Mouse (Mus musculus) liver, embryonic 14.5 days (tissue): ENCODE data around the gene Nop53. TPM values are rescaled to one million over a fixed set of nuclear protein-coding genes. Genes with fewer than 3 reads are reported as not detected.

ENCODE experiments used
- ATAC-seq: fragments of 200-750 bp; cut with Nextera tagmentation; 2 replicates; pipeline ENCODE4 v1.8.0; 2017; ENCODE audit warnings: moderate number of reproducible peaks, mild to moderate bottlenecking, moderate library complexity; ENCODE audit not compliant: insufficient read depth
- DNase-seq, 3 experiments: peaks; one replicate each; pipeline ENCODE4 v3.0.0-alpha.2; 2012 to 2013; ENCODE audit warnings: low read depth in 3 of 3, low spot score in 3 of 3
- H3K27ac ChIP-seq: fragments of 300-500 bp; sonication (generic); 2 replicates; pipeline ENCODE4 v1.5.1; 2014; ENCODE audit warnings: moderate library complexity, mild to moderate bottlenecking, control low read depth, inconsistent platforms
- H3K27me3 ChIP-seq: fragments of 300-500 bp; sonication (generic); 2 replicates; pipeline ENCODE4 v1.6.1; 2014; ENCODE audit warnings: mild to moderate bottlenecking, low read length, moderate library complexity; ENCODE audit not compliant: control insufficient read depth, insufficient read depth
- H3K36me3 ChIP-seq: fragments of 300-500 bp; sonication (generic); replicated peaks from 2 replicates; pipeline ENCODE4 v1.6.1; 2014; ENCODE audit warnings: low read depth; ENCODE audit not compliant: control insufficient read depth, insufficient read depth
- H3K4me1 ChIP-seq, 2 experiments: fragments of 200-500 bp in 1 of 2; fragments of 300-500 bp in 1 of 2; sonication (generic) in 1 of 2; replicated peaks; 2 replicates each; pipeline ENCODE4 v1.6.1; 2012 to 2014; ENCODE audit warnings: antibody characterized with exemption in 1 of 2, inconsistent platforms in 1 of 2, low read length in 1 of 2; ENCODE audit not compliant: control insufficient read depth in 2 of 2, insufficient read depth in 2 of 2
- H3K4me2 ChIP-seq: fragments of 300-500 bp; sonication (generic); 2 replicates; pipeline ENCODE4 v1.6.1; 2014; ENCODE audit warnings: low read depth, mild to moderate bottlenecking, control low read depth, moderate library complexity
- H3K4me3 ChIP-seq, 2 experiments: fragments of 200-500 bp in 1 of 2; fragments of 300-500 bp in 1 of 2; sonication (generic) in 1 of 2; 2 replicates each; pipeline ENCODE4 v1.5.1; 2012 to 2014; ENCODE audit warnings: low read depth in 2 of 2, low read length in 2 of 2, mild to moderate bottlenecking in 2 of 2, control low read depth in 1 of 2, inconsistent platforms in 1 of 2, moderate library complexity in 1 of 2; ENCODE audit not compliant: insufficient read depth in 1 of 2
- H3K9ac ChIP-seq: fragments of 300-500 bp; sonication (generic); replicated peaks from 2 replicates; pipeline ENCODE4 v1.6.1; 2014; ENCODE audit warnings: mild to moderate bottlenecking, control low read depth, moderate library complexity
- H3K9me3 ChIP-seq: fragments of 300-500 bp; sonication (generic); 2 replicates; pipeline ENCODE4 v1.6.1; 2016; ENCODE audit warnings: low read length, mixed read lengths; ENCODE audit not compliant: control insufficient read depth
- CTCF ChIP-seq: IDR thresholded peaks from 2 replicates; pipeline ENCODE4 v1.5.1; 2016; ENCODE audit warnings: antibody characterized with exemption, low read depth, control low read depth
- EP300 ChIP-seq: IDR thresholded peaks from 2 replicates; pipeline ENCODE4 v1.6.1; 2016; ENCODE audit warnings: antibody characterized with exemption, low read depth
- WGBS: fragments of 180-500 bp; shearing (Covaris S2); extraction: QIAGEN DNeasy Blood & Tissue Kit; methylation state at CpG from one replicate; pipeline ENCODE4 v1.1.7; 2014; ENCODE audit not compliant: insufficient replicate concordance; 5-methylcytosine and 5-hydroxymethylcytosine counted together
- polyA plus RNA-seq, 2 experiments: library from polyadenylated mRNA; depleted of rRNA in 1 of 2; stranded (reverse) in 1 of 2; unstranded in 1 of 2; fragments of >200 nt; fragmentation: Nextera tagmentation in 1 of 2; extraction: Ambion mirVana in 1 of 2; gene quantifications; 2 replicates each; pipeline versions ENCODE4 v1.2.1 to v1.2.3; 2012 to 2014

Nop53 gene
- polyA plus RNA-seq, 2 experiments, result 56.9 to 75.9 TPM

GRCm38 (mm10) chr7:15975451-15975850 is 29.6 kb upstream of the Nop53 start:
- Histone ChIP-seq H3K4me1 (no peaks in the 10 kb centered on the region), H3K36me3 (peaks cover 7% of the 10 kb centered on the region; the same call in 1 of the 2 replicates), H3K4me2 (no peak overlapping the region), H3K9me3 (no peaks in the 10 kb centered on the region), H3K4me3 (no peak overlapping the region), H3K27ac (no peak overlapping the region), H3K27me3 (no peaks in the 10 kb centered on the region), H3K9ac (no peak overlapping the region)
- 85% methylated on average over 10 of the region's 10 CpGs for WGBS
- DNase-seq (no peak), ATAC-seq (no peak)
- no peak for TF ChIP-seq CTCF
- TF ChIP-seq EP300, result no peak

- no peaks in the 10 kb centered on the region for H3K27me3 ChIP-seq
- H3K27ac ChIP-seq, result no peak overlapping the region
- peaks cover 7% of the 10 kb centered on the region; the same call in 1 of the 2 replicates for H3K36me3 ChIP-seq
- TF ChIP-seq CTCF (peak; percentile 91), EP300 (no peak)
- no peak for ATAC-seq
- 27% methylated on average over 5 of the region's 5 CpGs for WGBS
- no peak overlapping the region for H3K4me3 ChIP-seq
- no peaks in the 10 kb centered on the region for H3K4me1 ChIP-seq
- H3K4me2 ChIP-seq, result no peak overlapping the region
- no peak overlapping the region for H3K9ac ChIP-seq
- peak in 1 of 3 experiments; percentile 33 for DNase-seq
- H3K9me3 ChIP-seq, result no peaks in the 10 kb centered on the region
Observed at GRCm38 (mm10) chr7:15974712-15975111, 28.8 kb upstream of the Nop53 start.

DNA sequence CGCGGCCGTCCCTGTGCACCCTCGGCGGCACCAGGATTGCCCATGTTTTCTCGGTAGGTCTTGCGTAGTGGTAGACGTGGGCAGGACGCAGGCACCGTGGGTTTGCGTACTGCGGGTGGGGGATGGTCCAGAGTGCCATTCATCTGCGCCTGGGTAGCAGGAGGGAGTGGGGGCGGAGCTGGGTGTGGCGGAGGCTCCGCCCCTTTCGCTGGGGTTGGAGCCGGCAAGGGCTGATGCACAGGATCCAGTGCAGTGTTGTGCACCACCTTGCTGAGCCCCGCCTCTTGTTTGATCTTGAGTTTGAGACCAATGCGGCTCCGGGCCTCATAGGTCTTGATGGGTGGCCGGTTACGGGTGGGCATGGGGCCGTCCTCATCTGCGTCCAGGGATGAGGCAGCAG is 26.4 kb upstream of the Nop53 start:
- DNase-seq (no peak), ATAC-seq (no peak)
- Histone ChIP-seq H3K27ac (no peak overlapping the region), H3K4me3 (no peak overlapping the region), H3K36me3 (peaks cover 7% of the 10 kb centered on the region; the same call in 1 of the 2 replicates), H3K9ac (no peak overlapping the region), H3K4me2 (no peak overlapping the region), H3K27me3 (no peaks in the 10 kb centered on the region), H3K4me1 (no peaks in the 10 kb centered on the region), H3K9me3 (no peaks in the 10 kb centered on the region)
- TF ChIP-seq CTCF (no peak), EP300 (no peak)
- WGBS, result 81% methylated on average over 25 of the region's 25 CpGs

- H3K4me3 ChIP-seq, result no peak overlapping the region
- ATAC-seq (no peak), DNase-seq (no peak)
- H3K36me3 ChIP-seq, result peaks cover 4% of the 10 kb centered on the region; the same call in 1 of the 2 replicates
- H3K27me3 ChIP-seq, result no peaks in the 10 kb centered on the region
- H3K9ac ChIP-seq, result no peak overlapping the region
- 64% methylated on average over 3 of the region's 3 CpGs for WGBS
- no peaks in the 10 kb centered on the region for H3K9me3 ChIP-seq
- no peaks in the 10 kb centered on the region for H3K4me1 ChIP-seq
- TF ChIP-seq CTCF (peak; percentile 42), EP300 (no peak)
- no peak overlapping the region for H3K4me2 ChIP-seq
- H3K27ac ChIP-seq, result no peak overlapping the region
Observed at GRCm38 (mm10) chr7:15969674-15970073, 23.8 kb upstream of the Nop53 start.

DNA sequence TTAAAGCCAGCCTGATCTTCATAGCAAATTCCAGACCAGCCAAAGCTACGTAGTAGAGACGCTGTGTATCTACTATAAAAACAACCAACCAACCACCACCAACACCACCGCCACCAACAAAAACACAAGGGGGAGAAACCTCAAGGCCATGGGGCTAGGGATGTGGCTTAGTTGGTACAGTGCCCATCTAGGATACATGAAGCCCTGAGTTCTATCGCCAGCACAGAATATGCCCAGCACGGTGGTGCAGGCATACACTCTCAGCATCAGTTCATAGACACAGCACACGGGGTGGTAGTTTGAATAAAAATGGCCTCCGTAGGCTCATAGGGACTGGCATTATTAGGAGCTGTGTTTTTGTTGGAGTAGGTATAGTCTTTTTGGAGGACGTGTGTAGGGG is 22.4 kb upstream of the Nop53 start:
- no peaks in the 10 kb centered on the region for H3K27me3 ChIP-seq
- WGBS, result 76% methylated on average over 8 of the region's 8 CpGs
- no peak overlapping the region for H3K4me2 ChIP-seq
- TF ChIP-seq EP300 (no peak), CTCF (no peak)
- no peak for ATAC-seq
- H3K9ac ChIP-seq, result no peak overlapping the region
- no peaks in the 10 kb centered on the region for H3K9me3 ChIP-seq
- no peak overlapping the region for H3K27ac ChIP-seq
- H3K4me1 ChIP-seq, result no peaks in the 10 kb centered on the region; a peak in 1 of 4 replicates
- no peaks in the 10 kb centered on the region; the same call in 1 of the 2 replicates for H3K36me3 ChIP-seq
- H3K4me3 ChIP-seq, result no peak overlapping the region
- DNase-seq, result no peak
